Mouse (Mus musculus): Measurements from ENCODE around the gene Apol9b. TPM values are rescaled to one million over a fixed set of nuclear protein-coding genes. Genes with fewer than 3 reads are reported as not detected.

Gene Apol9b
- total and polyA plus RNA-seq, 2 experiments from 2014 or later, result 0.14 to 0.23 TPM

- H3K4me1 ChIP-seq (ENCODE audit: control insufficient read depth, insufficient read depth), result no peaks in the 10 kb centered on the region
- DNase-seq (ENCODE audit: low spot score), result no peak
- H3K9me3 ChIP-seq (replicated peaks; ENCODE audit: control insufficient read depth, low read length), result no peaks in the 10 kb centered on the region; the same call in 1 of the 2 replicates
- no peak overlapping the region for H3K27ac ChIP-seq (ENCODE audit: low read depth)
- H3K9ac ChIP-seq (replicated peaks; ENCODE audit: low read depth, low read length), result no peak overlapping the region
- H3K36me3 ChIP-seq (replicated peaks; ENCODE audit: control insufficient read depth, insufficient read depth, low read length), result no peaks in the 10 kb centered on the region
- H3K27me3 ChIP-seq (ENCODE audit: control insufficient read depth, insufficient read depth, low read length), result 0 out of 2 replicates have a peak, but pooled peaks cover 2% of the 10 kb centered on the region
- TF ChIP-seq CTCF (IDR thresholded peaks at IDR 0.05; ENCODE audit: low read depth) (no peak), EP300 (IDR thresholded peaks at IDR 0.05; ENCODE audit: low read depth) (no peak)
- H3K4me2 ChIP-seq (ENCODE audit: low read depth, low read length), result no peak overlapping the region
- no peak overlapping the region for H3K4me3 ChIP-seq (ENCODE audit: low read depth, low read length)
- 49% methylated on average over 3 of the region's 3 CpGs for WGBS
- ATAC-seq (ENCODE audit: insufficient read depth, low read depth), result peak; percentile 68
These were observed 19.6 kb downstream of the Apol9b start for GRCm38 (mm10) chr15:77748414-77748813.

GRCm38 (mm10) chr15:77749717-77750116 is 20.9 kb downstream of the Apol9b start:
- Histone ChIP-seq H3K4me2 (ENCODE audit: low read depth, low read length) (no peak overlapping the region), H3K4me1 (ENCODE audit: control insufficient read depth, insufficient read depth) (no peaks in the 10 kb centered on the region), H3K27me3 (ENCODE audit: control insufficient read depth, insufficient read depth, low read length) (0 out of 2 replicates have a peak, but pooled peaks cover 2% of the 10 kb centered on the region), H3K36me3 (replicated peaks; ENCODE audit: control insufficient read depth, insufficient read depth, low read length) (no peaks in the 10 kb centered on the region), H3K4me3 (ENCODE audit: low read depth, low read length) (no peak overlapping the region), H3K27ac (ENCODE audit: low read depth) (no peak overlapping the region), H3K9ac (replicated peaks; ENCODE audit: low read depth, low read length) (no peak overlapping the region), H3K9me3 (replicated peaks; ENCODE audit: control insufficient read depth, low read length) (no peaks in the 10 kb centered on the region; the same call in 1 of the 2 replicates)
- no peak for DNase-seq (ENCODE audit: low spot score)
- ATAC-seq (ENCODE audit: insufficient read depth, low read depth), result no peak
- WGBS, result 88% methylated on average over 10 of the region's 10 CpGs
- TF ChIP-seq EP300 (IDR thresholded peaks at IDR 0.05; ENCODE audit: low read depth), result no peak
- TF ChIP-seq CTCF (IDR thresholded peaks at IDR 0.05; ENCODE audit: low read depth), result no peak

GRCm38 (mm10) chr15:77750461-77750860 is 21.6 kb downstream of the Apol9b start:
- H3K4me2 ChIP-seq (ENCODE audit: low read depth, low read length), result no peak overlapping the region
- H3K27me3 ChIP-seq (ENCODE audit: control insufficient read depth, insufficient read depth, low read length), result 0 out of 2 replicates have a peak, but pooled peaks cover 2% of the 10 kb centered on the region
- peak; percentile 60; the same call in 1 of the 2 replicates for ATAC-seq (ENCODE audit: insufficient read depth, low read depth)
- no peak overlapping the region for H3K4me3 ChIP-seq (ENCODE audit: low read depth, low read length)
- no peaks in the 10 kb centered on the region for H3K4me1 ChIP-seq (ENCODE audit: control insufficient read depth, insufficient read depth)
- WGBS, result 27% methylated on average over 1 of the region's 1 CpGs
- H3K9ac ChIP-seq (replicated peaks; ENCODE audit: low read depth, low read length), result no peak overlapping the region
- no peaks in the 10 kb centered on the region; the same call in 1 of the 2 replicates for H3K9me3 ChIP-seq (replicated peaks; ENCODE audit: control insufficient read depth, low read length)
- DNase-seq (ENCODE audit: low spot score), result peak; percentile 57
- TF ChIP-seq CTCF (IDR thresholded peaks at IDR 0.05; ENCODE audit: low read depth) (peak; percentile 82), EP300 (IDR thresholded peaks at IDR 0.05; ENCODE audit: low read depth) (no peak)
- H3K36me3 ChIP-seq (replicated peaks; ENCODE audit: control insufficient read depth, insufficient read depth, low read length), result no peaks in the 10 kb centered on the region
- no peak overlapping the region for H3K27ac ChIP-seq (ENCODE audit: low read depth)

- Histone ChIP-seq H3K4me3 (ENCODE audit: low read depth, low read length) (no peak overlapping the region), H3K36me3 (replicated peaks; ENCODE audit: control insufficient read depth, insufficient read depth, low read length) (no peaks in the 10 kb centered on the region), H3K4me1 (ENCODE audit: control insufficient read depth, insufficient read depth) (no peaks in the 10 kb centered on the region), H3K9me3 (replicated peaks; ENCODE audit: control insufficient read depth, low read length) (no peaks in the 10 kb centered on the region; the same call in 1 of the 2 replicates), H3K4me2 (ENCODE audit: low read depth, low read length) (no peak overlapping the region), H3K9ac (replicated peaks; ENCODE audit: low read depth, low read length) (no peak overlapping the region), H3K27me3 (ENCODE audit: control insufficient read depth, insufficient read depth, low read length) (0 out of 2 replicates have a peak, but pooled peaks cover 2% of the 10 kb centered on the region), H3K27ac (ENCODE audit: low read depth) (no peak overlapping the region)
- 44% methylated on average over 11 of the region's 11 CpGs for WGBS
- TF ChIP-seq CTCF (IDR thresholded peaks at IDR 0.05; ENCODE audit: low read depth), result no peak
- TF ChIP-seq EP300 (IDR thresholded peaks at IDR 0.05; ENCODE audit: low read depth), result no peak
- no peak for ATAC-seq (ENCODE audit: insufficient read depth, low read depth)
- no peak for DNase-seq (ENCODE audit: low spot score)
These were observed 23.6 kb downstream of the Apol9b start for GRCm38 (mm10) chr15:77752443-77752842.

GRCm38 (mm10) chr15:77755132-77755531 is 26.3 kb downstream of the Apol9b start:
- no peak for ATAC-seq (ENCODE audit: insufficient read depth, low read depth)
- no peak for DNase-seq (ENCODE audit: low spot score)
- Histone ChIP-seq H3K4me3 (ENCODE audit: low read depth, low read length) (no peak overlapping the region), H3K4me2 (ENCODE audit: low read depth, low read length) (no peak overlapping the region), H3K4me1 (ENCODE audit: control insufficient read depth, insufficient read depth) (no peaks in the 10 kb centered on the region), H3K9me3 (replicated peaks; ENCODE audit: control insufficient read depth, low read length) (no peaks in the 10 kb centered on the region), H3K27me3 (ENCODE audit: control insufficient read depth, insufficient read depth, low read length) (no peaks in the 10 kb centered on the region), H3K27ac (ENCODE audit: low read depth) (no peak overlapping the region), H3K9ac (replicated peaks; ENCODE audit: low read depth, low read length) (no peak overlapping the region), H3K36me3 (replicated peaks; ENCODE audit: control insufficient read depth, insufficient read depth, low read length) (peaks cover 4% of the 10 kb centered on the region)
- TF ChIP-seq EP300 (IDR thresholded peaks at IDR 0.05; ENCODE audit: low read depth) (no peak), CTCF (IDR thresholded peaks at IDR 0.05; ENCODE audit: low read depth) (no peak)
- WGBS, result 67% methylated on average over 1 of the region's 2 CpGs

GRCm38 (mm10) chr15:77756081-77756480 is 27.2 kb downstream of the Apol9b start:
- Histone ChIP-seq H3K27me3 (ENCODE audit: control insufficient read depth, insufficient read depth, low read length) (no peaks in the 10 kb centered on the region), H3K36me3 (replicated peaks; ENCODE audit: control insufficient read depth, insufficient read depth, low read length) (peaks cover 13% of the 10 kb centered on the region), H3K27ac (ENCODE audit: low read depth) (no peak overlapping the region), H3K9ac (replicated peaks; ENCODE audit: low read depth, low read length) (no peak overlapping the region), H3K4me2 (ENCODE audit: low read depth, low read length) (no peak overlapping the region), H3K4me1 (ENCODE audit: control insufficient read depth, insufficient read depth) (no peaks in the 10 kb centered on the region), H3K9me3 (replicated peaks; ENCODE audit: control insufficient read depth, low read length) (no peaks in the 10 kb centered on the region), H3K4me3 (ENCODE audit: low read depth, low read length) (no peak overlapping the region)
- TF ChIP-seq CTCF (IDR thresholded peaks at IDR 0.05; ENCODE audit: low read depth), result no peak
- WGBS, result 64% methylated on average over 2 of the region's 2 CpGs
- DNase-seq (ENCODE audit: low spot score), result no peak
- ATAC-seq (ENCODE audit: insufficient read depth, low read depth), result no peak

Measured in heart, postnatal 0 days (tissue).